Mouse (Mus musculus) brain, embryonic 14.5 days (tissue): ENCODE results near the gene Ryr1.

Experiments used
- CTCF ChIP-seq: fragments of 200-500 bp; IDR thresholded peaks from 2 replicates; pipeline ENCODE4 v1.5.1; 2012; ENCODE audit warnings: inconsistent platforms, mild to moderate bottlenecking, moderate library complexity, borderline replicate concordance; ENCODE audit not compliant: insufficient read depth, insufficient read length; ENCODE audit errors: extremely low read depth
- POLR2A ChIP-seq: fragments of 200-500 bp; IDR thresholded peaks from 2 replicates; pipeline ENCODE4 v1.6.1; 2012; ENCODE audit warnings: mild to moderate bottlenecking, inconsistent platforms, borderline replicate concordance; ENCODE audit not compliant: poor library complexity, insufficient read depth, insufficient read length, severe bottlenecking; ENCODE audit errors: extremely low read depth

DNA sequence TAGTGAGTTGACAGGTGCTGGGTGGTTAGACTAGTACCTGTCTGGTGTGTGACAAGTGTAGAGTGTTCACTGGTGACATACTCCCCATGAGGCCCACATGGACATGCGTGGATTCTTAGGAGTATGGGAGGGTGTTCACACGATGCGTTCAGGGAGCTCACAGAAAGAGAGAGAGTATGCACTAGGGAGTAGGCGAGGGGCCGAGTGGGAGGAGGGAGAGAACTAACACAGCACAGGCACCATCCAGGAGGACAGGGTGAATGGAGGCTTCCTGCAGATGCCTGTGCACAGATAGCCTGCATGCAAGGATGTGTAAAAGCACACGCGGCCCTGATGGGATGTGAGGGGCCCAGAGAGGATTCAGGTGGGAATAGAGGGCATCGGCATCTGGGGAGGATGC lies 102.5 kb downstream of the Ryr1 start:
- TF ChIP-seq CTCF: no peak
- TF ChIP-seq POLR2A: no peak
